Mouse (Mus musculus): Measurements from ENCODE around the gene Scn9a. TPM values are rescaled to one million over a fixed set of nuclear protein-coding genes. Genes with fewer than 3 reads are reported as not detected.
A peak's percentile ranks its signal among the peaks of the same experiment; 100 is the strongest.

Gene Scn9a
- polyA plus RNA-seq, 1 experiment from 2014 or later: 2.9 TPM

DNA sequence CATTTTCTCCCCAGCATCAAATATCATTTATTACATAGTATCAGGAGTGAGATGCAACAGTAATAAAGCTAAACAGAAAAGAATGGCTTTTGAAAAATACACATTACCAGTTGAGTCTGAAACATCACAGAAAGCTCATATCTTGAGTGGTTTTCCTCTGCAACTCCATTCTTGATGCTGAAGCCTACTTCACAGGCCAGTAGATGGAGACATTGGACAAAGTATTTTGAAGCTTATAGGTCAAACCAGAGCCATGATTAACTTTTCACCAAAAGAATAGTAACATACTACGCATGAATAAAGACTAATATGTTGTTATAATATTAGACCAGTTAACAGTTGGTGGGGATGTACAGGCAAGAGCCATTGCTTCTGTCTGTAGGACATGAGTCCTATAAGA, 172.3 kb downstream of the Scn9a start:
- Histone ChIP-seq H3K27ac (replicated peaks) (no peak overlapping the region), H3K9me3 (replicated peaks) (no peaks in the 10 kb centered on the region), H3K36me3 (no peaks in the 10 kb centered on the region), H3K4me1 (no peaks in the 10 kb centered on the region), H3K9ac (no peak overlapping the region), H3K27me3 (no peaks in the 10 kb centered on the region), H3K4me3 (replicated peaks) (no peak overlapping the region), H3K4me2 (replicated peaks) (no peak overlapping the region)
- WGBS: 87% methylated on average over 1 of the region's 1 CpGs
- ATAC-seq (ENCODE audit: insufficient number of reproducible peaks, low FRiP score, low TSS enrichment, low read depth): no peak

DNA sequence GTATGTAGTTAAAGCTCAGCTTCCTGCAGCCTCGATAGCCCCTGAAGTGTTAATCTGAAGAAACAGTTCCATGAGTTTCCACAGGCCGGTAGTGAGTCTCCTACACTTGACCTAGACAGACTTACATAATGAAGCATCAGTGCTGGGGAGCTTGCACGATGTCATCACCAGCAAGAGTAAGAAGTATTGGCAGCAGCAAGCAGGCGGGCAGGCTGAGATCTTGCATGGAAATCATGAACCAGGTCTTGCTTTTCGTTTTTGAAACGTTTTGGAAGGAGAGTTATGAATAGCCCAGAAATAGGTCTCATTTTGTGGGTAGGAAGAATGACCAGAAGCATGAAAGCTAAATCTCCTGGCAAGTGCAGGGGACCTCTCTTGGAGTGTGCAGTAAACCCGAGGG, 194.1 kb downstream of the Scn9a start, which contains the start of gene Scn1a:
Gene Scn1a, minus strand, starts transcription at position 130 of the 400 bp plus-strand sequence.
- no peak within 1 kb of the TSS for H3K9ac ChIP-seq
- WGBS: 12% methylated on average over 7 of the region's 7 CpGs
- 0 out of 2 replicates have a peak, but pooled peaks cover 4% of the 10 kb centered on the region for H3K4me1 ChIP-seq

DNA sequence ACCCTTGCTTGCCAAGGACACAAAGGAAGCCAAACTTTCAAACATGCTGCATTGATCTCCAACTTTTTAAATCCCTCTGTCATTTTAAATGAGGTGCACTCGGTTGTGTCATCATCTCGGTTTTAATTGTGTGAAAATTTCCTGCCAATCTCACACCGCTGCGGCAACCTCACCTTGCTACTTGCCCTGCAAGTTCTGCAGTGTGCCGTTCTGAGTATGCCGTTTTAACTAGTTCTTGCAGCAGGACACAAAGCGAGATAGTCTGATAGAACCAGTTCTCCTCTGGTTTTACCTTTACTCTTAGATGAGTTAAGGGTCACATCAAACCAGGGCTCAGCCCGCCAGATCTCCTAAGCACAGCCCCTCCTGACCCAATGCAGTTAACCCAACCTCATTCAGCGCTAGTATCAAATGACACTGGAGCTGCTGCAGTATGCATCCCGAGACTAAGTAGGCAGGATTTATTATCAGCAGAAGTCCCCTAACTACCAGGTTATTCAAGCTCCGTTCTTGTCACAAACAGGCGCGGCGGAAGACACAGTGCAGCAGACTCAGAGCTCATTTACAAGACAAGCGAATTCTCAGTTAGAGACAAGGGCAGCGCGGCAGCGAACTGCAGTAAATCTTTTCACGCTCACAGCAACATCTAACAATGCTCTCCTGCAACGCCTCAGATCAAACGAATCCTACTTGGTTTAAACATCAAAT, 194.8 kb downstream of the Scn9a start:
- no peak overlapping the region for H3K9ac ChIP-seq
- ATAC-seq (ENCODE audit: insufficient number of reproducible peaks, low FRiP score, low TSS enrichment, low read depth): no peak

More for the DNA sequence above, 194.1 kb downstream of the Scn9a start, which contains the start of gene Scn1a:
- Histone ChIP-seq H3K27me3 (no peaks in the 10 kb centered on the region), H3K4me2 (replicated peaks) (peak within 1 kb of the TSS; percentile 36), H3K27ac (replicated peaks) (no peak within 1 kb of the TSS), H3K4me3 (replicated peaks) (peak within 1 kb of the TSS; percentile 18; the same call in 1 of the 2 replicates), H3K36me3 (no peaks in the 10 kb centered on the region), H3K9me3 (replicated peaks) (no peaks in the 10 kb centered on the region)
- no peak for ATAC-seq (ENCODE audit: insufficient number of reproducible peaks, low FRiP score, low TSS enrichment, low read depth)

DNA sequence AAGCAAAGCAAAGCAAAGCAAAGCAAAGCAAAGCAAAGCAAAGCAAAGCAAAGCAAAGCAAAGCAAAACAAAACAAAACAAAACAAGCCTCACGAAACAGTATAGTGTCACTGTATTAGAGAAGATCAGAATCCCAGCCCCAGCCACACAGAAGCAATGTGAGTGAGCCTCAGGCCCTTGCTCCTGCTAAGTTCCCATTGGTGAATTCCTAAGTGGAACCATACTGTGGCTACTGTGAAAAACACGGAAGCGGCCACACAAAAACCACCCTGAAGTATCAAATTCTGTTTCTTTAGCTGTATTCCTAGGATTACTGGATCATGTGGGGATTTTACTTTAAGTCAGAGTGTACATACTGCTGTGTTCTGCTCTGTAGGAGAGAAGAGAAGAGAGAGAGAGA, 198.5 kb downstream of the Scn9a start:
- H3K4me3 ChIP-seq (replicated peaks): no peak overlapping the region
- H3K9me3 ChIP-seq (replicated peaks): no peaks in the 10 kb centered on the region
- H3K36me3 ChIP-seq: no peaks in the 10 kb centered on the region
- no peak for ATAC-seq (ENCODE audit: insufficient number of reproducible peaks, low FRiP score, low TSS enrichment, low read depth)
- no peak overlapping the region for H3K4me2 ChIP-seq (replicated peaks)
- no peak overlapping the region for H3K9ac ChIP-seq
- no peaks in the 10 kb centered on the region for H3K27me3 ChIP-seq
- 12% methylated on average over 3 of the region's 3 CpGs for WGBS
- 0 out of 2 replicates have a peak, but pooled peaks cover 4% of the 10 kb centered on the region for H3K4me1 ChIP-seq
- H3K27ac ChIP-seq (replicated peaks): no peak overlapping the region

More for the DNA sequence above, 194.8 kb downstream of the Scn9a start:
- Histone ChIP-seq H3K27ac (replicated peaks) (no peak overlapping the region), H3K4me3 (replicated peaks) (peak overlapping the region; percentile 18; the same call in 1 of the 2 replicates), H3K27me3 (no peaks in the 10 kb centered on the region), H3K9me3 (replicated peaks) (no peaks in the 10 kb centered on the region), H3K4me1 (0 out of 2 replicates have a peak, but pooled peaks cover 4% of the 10 kb centered on the region), H3K4me2 (replicated peaks) (peak overlapping the region; percentile 36), H3K36me3 (no peaks in the 10 kb centered on the region)
- 7% methylated on average over 21 of the region's 21 CpGs for WGBS

Other genes starting within 250 kb of the Scn9a start
- gene Scn1a, start 194.1 kb downstream of the Scn9a start, polyA plus RNA-seq (2015; fragmentation: Nextera tagmentation; extraction: Ambion mirVana): 0.79 and 0.81 TPM in 2 replicates
- gene Scn7a, start 150.0 kb upstream of the Scn9a start, polyA plus RNA-seq (2015; fragmentation: Nextera tagmentation; extraction: Ambion mirVana): 0.25 and 0.32 TPM in 2 replicates